Mouse (Mus musculus) C2C12 (cell line): ENCODE results near the gene Fam228a. TPM values are rescaled to one million over a fixed set of nuclear protein-coding genes. Genes with fewer than 3 reads are reported as not detected.

Experiments
- H3K27me3 ChIP-seq: one replicate; pipeline ENCODE4 v1.6.1; 2011; ENCODE audit not compliant: control insufficient read depth, insufficient read depth, insufficient read length
- H3K36me3 ChIP-seq: one replicate; pipeline ENCODE4 v1.6.1; 2011; ENCODE audit not compliant: control insufficient read depth, insufficient read depth
- H3K4me3 ChIP-seq: one replicate; pipeline ENCODE4 v1.5.1; 2011; ENCODE audit warnings: mild to moderate bottlenecking, control low read depth; ENCODE audit not compliant: poor library complexity, insufficient read depth, severe bottlenecking
- H3K79me2 ChIP-seq: one replicate; pipeline ENCODE4 v1.6.1; 2011; ENCODE audit not compliant: control insufficient read depth, insufficient read depth
- H3K79me3 ChIP-seq: one replicate; pipeline ENCODE4 v1.6.1; 2011; ENCODE audit warnings: low read depth, control low read depth
- H3ac ChIP-seq: one replicate; pipeline ENCODE3; 2011; ENCODE audit warnings: low read depth; ENCODE audit not compliant: control insufficient read depth, insufficient read length
- CEBPB ChIP-seq: IDR thresholded peaks from one replicate; pipeline ENCODE4 v1.6.1; 2011; ENCODE audit warnings: low read depth, mild to moderate bottlenecking, control low read depth, moderate library complexity
- CTCF ChIP-seq: IDR thresholded peaks from one replicate; pipeline ENCODE4 v1.5.1; 2011; ENCODE audit not compliant: control insufficient read depth, insufficient read depth, insufficient read length
- FOSL1 ChIP-seq: IDR thresholded peaks from one replicate; pipeline ENCODE4 v1.8.0; 2011; ENCODE audit warnings: mild to moderate bottlenecking, low read length; ENCODE audit not compliant: poor library complexity, insufficient read depth, severe bottlenecking
- MAX ChIP-seq: IDR thresholded peaks from one replicate; pipeline ENCODE4 v1.6.1; 2011; ENCODE audit warnings: mild to moderate bottlenecking, control low read depth
- MYOD1 ChIP-seq: IDR thresholded peaks from one replicate; pipeline ENCODE4 v1.6.1; 2011; ENCODE audit warnings: low read depth; ENCODE audit not compliant: control insufficient read depth, insufficient read length
- MYOG ChIP-seq: IDR thresholded peaks from one replicate; pipeline ENCODE4 v1.6.1; 2011; ENCODE audit not compliant: control insufficient read depth, insufficient read length; ENCODE audit errors: extremely low read depth
- USF1 ChIP-seq: IDR thresholded peaks from one replicate; pipeline ENCODE4 v1.6.1; 2011; ENCODE audit warnings: low read depth, mild to moderate bottlenecking, control low read depth, moderate library complexity
- polyA plus RNA-seq: library from polyadenylated mRNA; unstranded; fragments of >200 nt; fragmentation: generic; extraction: Trizol; gene quantifications from one replicate; pipeline ENCODE4 v1.2.1, GENCODE M21; 2012; ENCODE audit warnings: missing spikeins

Gene Fam228a
- polyA plus RNA-seq, 1 experiment = 0.05 TPM

DNA sequence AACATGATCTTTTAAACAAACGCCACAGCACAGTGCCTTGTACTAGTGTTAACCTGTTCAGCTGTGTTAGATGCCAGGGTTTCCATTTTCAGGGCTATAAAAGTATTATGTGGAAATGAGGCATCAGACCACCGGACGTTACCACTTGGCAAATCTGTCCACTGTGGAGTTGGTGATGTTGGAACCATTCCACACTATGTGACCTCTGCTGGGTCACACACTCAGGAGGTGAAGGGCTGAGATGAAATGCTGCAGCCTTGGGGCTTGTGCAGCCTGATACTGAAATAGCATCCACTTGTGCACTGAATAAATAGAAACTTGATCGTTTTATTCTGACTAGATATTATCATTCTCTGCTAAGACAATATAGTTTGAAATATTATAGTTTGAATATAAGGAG is 24.9 kb downstream of the Fam228a start:
- Histone ChIP-seq H3K27me3 (no peaks in the 10 kb centered on the region), H3K79me2 (no peaks in the 10 kb centered on the region), H3K4me3 (no peak overlapping the region), H3K36me3 (no peaks in the 10 kb centered on the region), H3K79me3 (no peaks in the 10 kb centered on the region), H3ac (no peak overlapping the region)
- TF ChIP-seq USF1 = no peak
- no peak for TF ChIP-seq FOSL1
- no peak for TF ChIP-seq CTCF
- no peak for TF ChIP-seq MYOD1
- no peak for TF ChIP-seq MAX
- no peak for TF ChIP-seq CEBPB
- no peak for TF ChIP-seq MYOG

- Histone ChIP-seq H3K79me2 (no peaks in the 10 kb centered on the region), H3K27me3 (no peaks in the 10 kb centered on the region), H3K4me3 (no peak overlapping the region), H3ac (no peak overlapping the region), H3K36me3 (no peaks in the 10 kb centered on the region), H3K79me3 (no peaks in the 10 kb centered on the region)
- TF ChIP-seq CTCF (no peak), MAX (no peak), CEBPB (no peak), MYOD1 (no peak), MYOG (no peak), FOSL1 (no peak), USF1 (no peak)
Observed at GRCm38 (mm10) chr12:4709926-4710325, 28.3 kb downstream of the Fam228a start.

GRCm38 (mm10) chr12:4708881-4709604 is 29.2 kb downstream of the Fam228a start:
- Histone ChIP-seq H3K4me3 (no peak overlapping the region), H3K36me3 (no peaks in the 10 kb centered on the region), H3K79me2 (no peaks in the 10 kb centered on the region), H3ac (no peak overlapping the region), H3K27me3 (no peaks in the 10 kb centered on the region), H3K79me3 (no peaks in the 10 kb centered on the region)
- TF ChIP-seq FOSL1 (no peak), CEBPB (no peak), CTCF (no peak), USF1 (no peak), MAX (no peak), MYOD1 (no peak), MYOG (no peak)

DNA sequence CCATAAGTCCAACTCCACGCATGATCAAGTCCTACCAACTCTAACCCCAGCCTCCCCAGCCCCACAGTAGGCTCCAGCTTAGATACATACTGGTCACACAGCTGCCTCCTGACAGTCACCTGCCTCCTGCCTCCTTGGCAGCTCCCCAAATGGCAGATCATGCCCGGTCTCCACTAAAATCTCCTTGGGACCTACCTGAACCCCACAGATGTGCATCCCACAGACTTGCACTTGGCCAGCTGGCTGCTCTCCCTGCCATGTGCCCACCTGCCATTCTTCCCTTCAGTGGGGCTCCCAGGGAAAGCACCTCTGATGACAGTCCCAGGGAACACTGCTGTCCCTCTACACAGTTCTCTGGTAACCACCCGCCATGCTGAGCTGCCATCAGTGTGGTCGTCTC is 29.9 kb downstream of the Fam228a start:
- Histone ChIP-seq H3K36me3 (no peaks in the 10 kb centered on the region), H3K79me3 (no peaks in the 10 kb centered on the region), H3K79me2 (no peaks in the 10 kb centered on the region), H3K27me3 (no peaks in the 10 kb centered on the region), H3ac (no peak overlapping the region), H3K4me3 (no peak overlapping the region)
- TF ChIP-seq MYOG (no peak), MAX (no peak), USF1 (no peak), MYOD1 (no peak), CEBPB (no peak), CTCF (no peak), FOSL1 (no peak)

GRCm38 (mm10) chr12:4707488-4708017 is 30.7 kb downstream of the Fam228a start:
- no peak overlapping the region for H3K4me3 ChIP-seq
- TF ChIP-seq USF1 (no peak), MYOD1 (no peak), CTCF (no peak), CEBPB (no peak), FOSL1 (no peak), MYOG (no peak), MAX (no peak)
- no peaks in the 10 kb centered on the region for H3K79me2 ChIP-seq
- H3K27me3 ChIP-seq = no peaks in the 10 kb centered on the region
- H3ac ChIP-seq = no peak overlapping the region
- H3K36me3 ChIP-seq = no peaks in the 10 kb centered on the region
- no peaks in the 10 kb centered on the region for H3K79me3 ChIP-seq
